Mouse (Mus musculus) layer of hippocampus, postnatal 10 days (tissue): ENCODE results near the gene Col9a2. TPM values are rescaled to one million over a fixed set of nuclear protein-coding genes. Genes with fewer than 3 reads are reported as not detected.
A peak's percentile ranks its signal among the peaks of the same experiment; 100 is the strongest.
"Not testable (repeated sequence)": the region's sequence is repeated elsewhere in the genome, so short reads cannot be mapped to it uniquely, and the experiment has no call there.

Experiments used
- DNase-seq, 2 experiments: peaks; one replicate each; pipeline ENCODE4 v3.0.0; 2021; ENCODE audit warnings: low spot score in 2 of 2
- total RNA-seq, 2 experiments: library from RNA; stranded (reverse); gene quantifications; 2 replicates each; pipeline ENCODE4 v1.2.3; 2021

The Col9a2 gene
- total RNA-seq, 2 experiments from 2014 or later, result 8.7 to 11.4 TPM

DNA sequence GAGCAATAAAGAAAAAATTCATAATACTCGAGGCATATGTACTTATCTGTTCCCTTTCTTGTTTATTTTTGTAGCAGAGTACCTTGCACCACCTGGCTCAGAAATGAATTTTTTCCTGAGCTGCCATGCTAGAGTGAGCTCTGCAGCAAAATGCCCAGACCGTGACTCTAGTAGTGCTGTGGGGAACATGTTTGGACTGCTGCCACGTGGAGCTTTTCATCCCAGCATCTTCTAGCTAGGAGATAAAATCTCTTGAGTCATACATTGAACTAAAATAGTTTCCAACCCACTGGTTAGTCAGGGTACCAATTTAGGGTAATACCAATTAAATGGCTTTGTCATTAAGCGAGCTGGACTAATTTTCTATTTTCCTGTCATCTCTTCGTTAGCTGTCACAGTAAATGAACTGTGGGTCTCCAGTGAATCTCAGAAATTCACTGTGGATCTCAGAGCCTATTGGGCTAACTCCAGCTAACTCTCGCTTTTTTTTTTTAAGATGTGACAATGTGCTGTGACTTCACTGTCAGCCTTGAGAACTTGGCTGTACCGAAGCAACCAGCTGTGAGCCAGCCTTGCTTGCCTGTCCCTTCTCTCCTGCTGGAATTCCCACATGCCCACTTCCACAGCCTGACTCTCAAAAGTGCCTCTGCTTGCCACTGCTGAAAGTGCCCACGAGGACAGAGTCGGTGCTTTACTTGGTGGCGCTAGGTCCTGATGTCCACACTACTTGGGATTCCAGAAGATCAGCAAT is 19.0 kb upstream of the Col9a2 start:
- DNase-seq, result no peak

DNA sequence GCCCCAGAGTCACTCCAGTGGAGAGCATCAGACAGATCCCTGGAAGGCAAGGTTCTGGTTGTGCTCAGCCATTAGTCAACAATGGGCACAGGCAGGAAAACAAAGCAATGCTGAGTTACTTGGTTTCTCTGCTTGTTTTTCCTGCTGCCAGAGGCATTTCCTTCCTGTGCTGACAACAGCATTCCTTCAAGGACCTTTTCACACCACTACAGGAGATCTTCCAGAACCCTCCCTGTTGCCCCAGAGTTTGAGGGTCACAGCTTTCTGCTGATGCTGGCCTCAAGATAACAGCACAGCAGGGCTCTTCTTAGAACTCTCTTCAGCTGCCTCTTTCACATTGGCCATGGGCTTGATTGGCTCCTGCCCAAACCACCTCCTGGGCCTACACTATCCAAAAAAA is 17.3 kb upstream of the Col9a2 start:
- no peak for DNase-seq

DNA sequence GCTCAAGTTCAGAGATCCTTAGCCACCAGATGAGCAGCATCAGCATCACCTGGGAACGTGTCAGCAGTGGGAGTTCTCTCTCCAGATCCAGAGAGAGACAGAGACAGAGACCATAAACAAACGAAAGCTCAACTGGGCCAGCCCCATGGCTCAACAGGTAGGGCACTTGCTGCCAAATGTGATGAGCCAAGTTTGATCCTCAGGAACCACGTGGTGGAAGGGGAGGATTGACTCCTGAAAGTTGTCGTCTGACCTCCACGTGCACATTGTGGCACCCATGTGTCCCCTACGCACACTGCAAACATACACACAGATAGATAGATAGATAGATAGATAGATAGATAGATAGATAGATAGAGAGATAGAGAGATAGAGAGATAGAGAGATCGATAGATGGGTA is 15.7 kb upstream of the Col9a2 start:
- no peak for DNase-seq

DNA sequence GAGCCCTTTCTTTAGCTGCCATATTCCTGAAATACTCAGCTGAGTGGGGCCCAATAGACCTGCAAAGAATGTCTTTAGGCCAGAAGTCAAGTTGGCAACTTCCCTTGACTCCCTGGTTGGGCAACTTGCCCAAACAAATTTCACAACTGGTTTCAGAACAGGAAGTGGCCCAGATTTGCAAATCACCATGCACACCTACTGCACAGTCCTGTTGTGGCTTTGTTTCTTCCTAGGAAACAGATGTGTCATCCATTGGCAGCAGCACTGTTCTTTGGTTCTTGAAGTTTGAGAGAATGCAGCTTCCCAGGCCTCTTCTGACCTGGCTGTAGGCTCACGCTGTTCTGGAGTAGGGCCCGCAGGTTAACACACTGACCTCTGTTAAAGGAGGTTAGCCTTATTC is 15.2 kb upstream of the Col9a2 start:
- DNase-seq, result no peak

DNA sequence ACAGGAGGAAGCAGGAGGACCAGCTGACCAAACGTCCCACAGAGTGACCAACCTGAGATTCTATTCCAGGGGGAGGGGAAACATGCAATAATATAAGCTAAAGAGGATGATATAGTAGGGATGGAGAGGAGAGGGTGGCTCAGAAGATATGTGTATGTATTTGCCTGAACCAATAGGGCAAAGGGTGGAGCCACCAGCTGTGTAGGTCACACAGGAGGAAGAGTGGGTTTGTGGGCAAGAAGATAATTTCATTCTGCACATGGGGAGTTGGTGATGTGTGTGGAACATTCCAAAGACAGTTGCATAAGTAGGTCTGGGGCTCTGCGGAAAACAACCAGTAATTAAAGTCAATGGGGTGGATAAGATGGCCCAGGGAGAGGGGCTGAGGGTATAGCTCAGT is 13.5 kb upstream of the Col9a2 start:
- no peak for DNase-seq

DNA sequence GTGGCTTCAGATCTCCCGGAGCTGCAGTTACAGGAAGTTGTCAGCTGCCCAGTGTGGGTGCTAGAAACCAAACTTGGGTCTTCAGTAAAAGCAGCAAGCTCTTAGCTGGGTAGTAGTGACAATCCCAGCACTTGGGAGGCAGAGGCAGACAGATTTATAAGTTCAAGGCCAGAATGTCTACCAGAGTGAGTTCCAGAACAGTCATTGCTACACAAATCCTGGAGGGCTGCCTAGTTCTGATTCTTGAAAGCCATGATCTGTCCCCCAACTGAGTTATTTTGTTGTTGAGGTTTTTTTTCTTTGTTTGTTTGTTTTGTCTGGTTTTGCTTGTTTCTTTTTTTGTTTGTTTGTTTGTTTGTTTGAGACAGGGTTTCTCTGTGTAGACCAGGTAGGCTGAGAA is 11.0 kb upstream of the Col9a2 start:
- no peak for DNase-seq

DNA sequence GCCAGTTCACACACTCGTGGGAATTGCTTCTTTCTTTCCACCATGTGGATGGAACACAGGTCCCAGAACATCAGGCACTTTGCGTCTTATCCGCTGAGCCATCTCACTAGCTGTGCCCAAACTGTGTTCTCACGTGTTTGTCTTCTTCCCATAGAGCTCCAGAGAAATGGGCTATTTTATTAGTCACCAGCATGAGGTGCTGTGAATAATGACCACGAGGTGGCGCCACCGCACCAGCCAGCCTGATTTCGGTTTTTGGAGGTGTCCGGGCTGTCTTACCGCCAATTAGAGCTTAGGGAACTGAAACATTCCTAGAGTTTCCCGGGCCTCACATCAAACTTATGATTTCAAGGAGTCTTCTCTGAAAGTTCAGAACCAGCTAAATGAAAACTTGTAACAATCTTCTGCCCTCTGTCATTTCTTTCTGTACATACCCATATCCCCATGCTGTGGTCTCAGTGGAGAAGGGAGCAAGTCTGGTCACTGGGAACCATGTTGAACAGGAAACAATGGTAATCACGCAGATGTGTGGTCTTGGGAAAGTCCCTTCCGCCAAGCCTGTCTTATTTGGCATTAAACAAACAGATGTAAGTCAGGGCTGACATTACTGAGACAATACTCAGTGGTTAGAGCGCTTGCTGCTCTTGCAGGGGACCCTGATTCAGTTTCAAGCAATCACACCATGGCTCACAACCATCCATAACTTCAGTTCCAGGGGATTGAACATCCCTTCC is 10.4 kb upstream of the Col9a2 start:
- DNase-seq, result peak; percentile 74

DNA sequence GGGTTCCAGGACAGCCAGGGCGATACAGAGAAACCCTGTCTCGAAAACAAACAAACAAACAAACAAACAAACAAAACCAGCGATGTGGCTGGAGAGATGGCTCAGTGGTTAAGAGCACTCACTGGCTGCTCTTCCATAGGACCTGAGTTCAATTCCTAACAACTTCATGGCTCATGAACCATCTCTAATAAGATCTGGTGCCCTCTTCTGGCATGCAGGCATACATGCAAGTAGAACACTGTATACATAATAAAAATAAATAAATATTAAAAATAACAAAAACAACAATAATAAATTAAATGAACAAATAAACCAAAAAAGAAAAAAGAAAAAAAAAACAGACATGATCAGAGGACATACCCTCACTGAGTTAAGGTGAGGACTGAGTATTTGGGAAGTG is 9.6 kb upstream of the Col9a2 start:
- DNase-seq, result no peak

DNA sequence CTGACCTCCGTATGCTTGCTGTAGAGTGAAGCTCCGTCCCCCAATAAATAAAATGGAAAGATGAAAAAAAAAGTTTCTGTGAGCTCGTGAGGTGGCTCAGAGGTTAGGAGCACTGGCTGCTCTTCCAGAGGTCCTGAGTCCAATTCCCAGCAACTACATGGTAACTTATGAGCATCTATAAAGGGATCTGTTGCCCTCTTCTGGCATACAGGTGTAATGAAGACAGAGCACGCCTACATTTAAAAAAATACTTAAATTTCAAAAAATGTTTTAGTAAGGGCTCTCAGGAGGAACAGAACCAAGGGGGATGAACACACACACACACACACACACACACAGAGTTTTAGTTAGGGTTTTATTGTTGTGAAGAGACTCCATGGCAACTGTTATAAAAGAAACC is 7.7 kb upstream of the Col9a2 start:
- no peak for DNase-seq

DNA sequence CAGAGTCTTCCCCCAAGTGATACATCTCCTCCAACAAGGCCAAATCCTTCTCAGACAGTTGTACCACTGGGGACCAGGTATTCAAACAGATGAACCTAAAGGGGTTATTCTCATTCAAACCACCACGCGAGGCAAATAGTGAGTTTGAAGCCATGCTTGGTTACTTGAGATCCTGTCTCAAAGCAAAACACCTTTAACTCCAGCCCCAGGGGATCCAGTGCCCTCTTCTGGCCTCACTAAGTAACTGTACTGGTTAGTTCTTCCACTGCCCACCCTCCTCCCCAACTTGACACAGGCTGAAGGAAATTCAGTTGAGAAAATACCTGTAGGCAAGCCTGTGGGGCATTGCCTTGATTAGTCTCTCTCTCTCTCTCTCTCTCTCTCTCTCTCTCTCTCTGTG is 6.2 kb upstream of the Col9a2 start:
- DNase-seq, result no peak

DNA sequence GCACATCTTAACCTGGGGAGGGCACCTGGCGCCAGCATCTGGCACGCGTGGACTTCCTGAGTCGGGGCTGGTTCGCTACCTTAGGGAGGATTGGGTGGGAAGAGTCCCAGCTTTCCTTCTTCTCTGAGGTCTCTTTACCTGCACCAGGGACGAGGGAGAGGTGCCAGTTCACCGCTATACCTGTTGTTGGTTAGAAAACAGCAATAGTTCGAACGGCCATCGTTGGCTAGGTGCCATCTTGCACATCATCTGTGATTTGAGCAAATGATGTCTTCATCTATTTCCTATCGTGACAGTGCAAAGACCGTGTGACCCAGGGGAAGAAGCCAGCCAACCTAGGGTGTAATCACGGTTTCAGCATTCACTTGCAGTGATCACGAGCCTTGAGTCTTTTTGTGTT is 1.1 kb downstream of the Col9a2 start:
- DNase-seq, result no peak

DNA sequence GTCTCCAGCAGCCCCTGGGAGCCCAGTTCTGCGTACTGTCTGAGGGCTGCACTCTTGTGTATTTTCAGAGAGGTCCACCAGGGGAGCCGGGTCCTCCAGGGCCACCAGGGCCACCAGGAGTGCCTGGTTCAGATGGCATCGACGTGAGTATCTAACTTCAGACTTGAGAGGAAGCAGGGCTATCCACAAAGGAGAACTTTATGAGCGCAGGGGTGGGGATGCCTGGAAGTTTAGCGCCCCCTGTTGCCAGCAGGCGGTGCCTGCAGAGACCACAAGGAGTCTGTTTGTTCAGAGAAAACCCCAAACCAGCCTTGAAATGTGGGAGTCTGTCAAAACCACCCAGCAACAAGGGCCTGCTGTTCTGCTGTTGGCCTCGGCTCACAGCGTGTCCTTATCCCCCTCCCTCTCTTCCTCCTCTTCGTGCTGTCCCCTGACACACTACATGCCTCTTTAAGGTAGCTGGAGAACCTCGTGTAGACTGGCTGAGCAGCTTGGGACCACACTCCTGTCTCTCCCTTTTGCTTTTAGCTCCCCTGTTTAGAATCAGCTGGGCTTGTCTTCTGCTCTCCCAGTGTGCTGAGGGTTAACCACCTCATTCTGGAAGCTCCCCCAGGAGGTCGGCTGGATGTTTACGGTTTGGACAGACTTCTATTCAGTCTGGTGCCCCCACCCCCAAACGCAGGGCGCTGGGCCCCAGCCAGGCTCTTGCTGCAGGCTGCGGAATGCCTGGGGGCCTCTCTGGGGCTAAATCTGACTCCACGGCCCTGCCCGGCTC is 1.9 kb downstream of the Col9a2 start:
- DNase-seq, result peak; percentile 80 to 84

DNA sequence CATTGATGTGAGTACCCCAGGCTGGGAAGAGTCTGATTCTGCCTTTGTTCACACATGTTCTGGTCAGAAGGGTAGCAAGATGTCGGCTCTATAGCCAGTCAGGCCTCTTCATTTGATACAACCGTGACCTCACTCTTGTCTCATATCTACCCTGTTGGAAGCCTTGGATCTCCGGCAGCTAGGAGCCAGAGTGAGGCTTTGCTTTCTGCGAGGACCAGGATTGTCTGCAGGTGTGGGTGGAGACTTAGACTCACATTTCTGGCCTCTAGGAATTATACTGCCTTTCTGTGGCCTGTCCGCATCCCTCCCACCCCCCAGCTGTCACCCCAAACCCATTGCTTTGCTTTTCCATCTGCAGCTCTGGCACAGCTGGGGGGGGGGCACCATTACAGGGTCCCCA is 3.3 kb downstream of the Col9a2 start:
- no peak for DNase-seq

DNA sequence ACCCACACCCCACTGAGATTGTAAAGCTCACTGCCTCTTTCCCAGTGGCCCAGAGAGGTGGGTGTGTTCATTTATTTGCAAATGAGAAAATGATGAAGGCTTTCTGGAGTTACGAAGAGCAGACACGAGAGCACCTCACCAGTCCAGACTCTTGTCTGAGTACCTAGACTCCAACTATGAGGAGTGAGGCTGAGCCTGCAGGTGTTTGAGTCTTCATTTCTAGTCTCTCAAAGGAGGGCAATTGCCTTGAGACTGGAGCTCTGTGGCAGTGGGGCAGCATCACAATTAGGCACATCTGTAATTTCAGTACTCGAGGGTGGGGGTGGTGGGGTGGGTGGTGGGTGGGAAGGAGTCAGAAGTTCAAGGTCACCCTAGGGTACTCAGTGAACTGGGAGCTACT is 3.8 kb downstream of the Col9a2 start:
- no peak for DNase-seq

DNA sequence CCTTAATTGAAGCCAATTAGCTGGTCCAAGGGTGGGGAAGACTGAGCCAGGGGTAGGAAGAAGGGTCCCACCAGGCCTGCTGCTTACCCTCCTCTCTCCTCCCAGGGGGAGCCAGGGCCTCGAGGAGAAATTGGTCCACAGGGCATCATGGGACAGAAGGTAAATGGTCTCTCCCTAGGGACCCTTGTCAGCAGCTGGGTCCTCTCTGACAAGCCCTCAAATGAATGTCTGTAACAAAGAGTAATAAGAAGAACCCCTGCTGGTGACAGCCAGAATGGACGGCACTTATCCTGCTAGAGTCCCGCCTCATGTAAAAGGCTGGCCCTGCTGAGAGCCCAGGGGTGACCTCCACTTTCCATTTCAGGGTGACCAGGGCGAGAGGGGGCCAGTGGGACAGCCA is 12.7 kb downstream of the Col9a2 start:
- no peak for DNase-seq

DNA sequence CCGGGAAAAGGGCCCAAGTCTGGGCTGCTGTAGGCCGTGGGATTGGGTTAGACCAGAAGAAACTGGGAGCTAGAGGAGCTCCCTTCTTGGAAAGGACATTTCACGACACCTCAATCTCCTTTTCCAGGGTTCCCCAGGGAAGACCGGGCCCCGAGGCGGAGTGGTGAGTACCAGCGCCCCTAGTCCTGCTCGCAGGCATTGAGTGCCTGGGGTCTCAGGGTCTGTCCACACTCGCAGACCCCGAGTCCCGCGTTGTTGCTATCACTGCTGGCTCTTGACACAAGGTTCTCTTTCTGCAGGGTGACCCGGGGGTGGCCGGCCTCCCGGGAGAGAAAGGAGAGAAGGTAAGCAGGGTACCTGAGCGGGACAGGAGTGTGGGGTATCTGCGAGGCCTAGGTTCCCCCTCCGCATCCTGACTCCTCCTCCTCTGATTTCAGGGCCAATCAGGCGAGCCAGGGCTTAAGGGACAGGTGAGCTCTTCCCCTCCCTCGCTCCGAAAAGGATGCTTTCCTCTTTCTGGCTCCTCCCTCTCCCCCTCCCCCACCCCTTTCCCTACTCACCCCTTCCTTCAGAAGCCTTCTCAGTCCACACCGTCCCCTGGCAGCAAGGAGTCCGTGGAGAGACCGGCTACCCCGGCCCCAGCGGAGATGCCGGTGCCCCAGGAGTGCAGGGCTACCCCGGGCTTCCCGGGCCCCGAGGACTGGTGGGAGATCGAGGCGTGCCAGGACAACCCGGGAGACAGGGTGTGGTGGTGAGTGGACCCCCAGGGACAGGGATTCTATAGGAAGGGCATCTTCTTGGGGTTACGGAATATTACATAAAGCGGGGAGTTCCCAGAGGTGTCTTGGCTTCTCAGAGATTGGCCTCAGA is 13.5 kb downstream of the Col9a2 start:
- no peak for DNase-seq

DNA sequence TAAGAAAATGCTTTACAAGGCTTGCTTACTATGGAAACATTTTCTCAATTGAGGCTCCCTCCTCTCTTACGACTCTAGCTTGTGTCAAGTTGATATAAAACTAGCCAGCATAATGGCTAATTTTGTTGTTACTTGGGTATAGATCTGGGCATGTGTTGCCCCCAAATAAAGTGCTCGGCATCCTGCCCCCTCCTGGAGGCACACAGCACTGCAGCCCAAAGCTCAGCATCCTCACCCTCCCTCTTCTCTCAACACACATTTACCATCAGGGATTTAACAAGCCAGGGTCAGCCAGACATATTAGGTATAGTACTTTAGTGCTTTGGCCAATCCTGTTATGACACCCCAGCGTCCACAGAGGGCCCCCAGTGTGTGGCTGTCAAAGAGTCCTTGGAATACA is 17.2 kb downstream of the Col9a2 start:
- peak; percentile 40 to 43 for DNase-seq

DNA sequence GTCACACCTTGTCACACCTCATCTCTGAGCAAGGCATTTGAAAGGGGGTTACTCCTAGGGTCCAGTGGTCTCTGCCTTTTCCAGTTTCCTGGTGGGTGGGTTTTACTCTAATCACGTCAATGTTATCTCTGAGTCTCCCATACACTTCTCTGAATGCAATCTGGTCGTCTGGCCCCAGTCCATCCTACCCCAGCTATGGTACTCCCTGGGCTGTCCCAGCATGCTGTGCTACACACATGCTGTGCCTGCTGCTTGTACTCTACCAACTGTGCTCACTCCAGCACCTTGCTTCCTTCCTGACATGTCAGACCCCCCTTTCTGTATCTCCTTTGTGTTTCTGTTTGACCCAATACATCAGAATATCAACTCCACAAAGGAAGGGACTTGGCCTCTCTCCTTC is 17.8 kb downstream of the Col9a2 start:
- peak; percentile 42 to 45 for DNase-seq

DNA sequence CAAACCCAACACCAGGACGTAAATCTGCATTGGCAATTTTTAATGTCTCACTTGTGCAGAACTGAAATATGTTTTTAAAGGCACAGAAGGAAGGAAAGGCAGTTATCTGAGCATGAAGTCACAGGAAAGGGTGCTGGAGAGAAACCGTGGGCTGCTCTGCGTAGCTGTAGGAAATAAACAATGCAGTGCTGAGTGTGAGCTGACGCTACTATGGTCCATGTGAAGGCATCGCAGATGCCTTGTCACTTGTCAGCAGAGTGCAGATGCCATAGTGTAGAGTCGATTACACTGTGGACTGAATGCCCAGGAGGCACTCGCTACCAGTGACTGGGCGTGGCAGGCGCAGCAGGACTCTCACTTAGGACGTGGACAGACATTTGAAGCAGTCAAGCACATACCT is 20.0 kb downstream of the Col9a2 start:
- not testable (repeated sequence) for DNase-seq

DNA sequence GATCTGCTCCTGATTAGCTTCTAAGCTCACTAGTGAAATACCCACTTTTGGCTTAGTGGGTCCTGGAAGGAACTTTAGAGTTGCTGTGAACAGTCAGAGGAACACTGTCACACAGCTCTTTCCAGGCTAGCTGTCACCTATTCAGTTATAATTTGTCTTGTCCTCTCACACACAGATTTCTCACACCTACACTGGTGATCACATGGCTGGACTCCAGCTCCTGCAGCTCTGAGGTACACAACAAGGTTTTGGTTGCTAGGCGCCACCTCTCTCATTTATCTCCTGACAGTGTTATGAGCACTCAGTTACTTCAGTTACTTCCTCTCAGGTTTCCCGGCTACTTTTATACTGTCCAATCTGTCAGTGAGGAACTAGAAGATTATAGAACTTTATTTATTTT is 26.2 kb downstream of the Col9a2 start:
- no peak for DNase-seq

DNA sequence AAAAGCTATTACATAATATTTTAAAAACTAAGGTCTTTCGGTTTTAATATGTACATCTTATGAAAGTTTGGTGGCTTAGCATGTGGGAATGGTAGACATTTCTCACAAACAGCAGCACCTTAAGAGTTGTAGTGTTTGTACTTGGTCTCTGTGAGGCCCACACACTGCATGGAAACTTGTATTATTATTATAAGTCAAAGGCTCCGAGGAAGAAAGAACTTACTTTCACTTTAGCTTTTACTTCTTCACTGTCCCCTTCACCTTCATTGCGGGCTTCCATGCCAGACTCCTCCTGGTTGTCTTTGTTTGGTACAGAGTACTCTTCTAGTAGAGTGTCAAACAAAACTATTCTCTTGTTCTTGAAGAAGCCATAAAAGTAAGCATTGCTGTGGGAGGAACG is 35.1 kb downstream of the Col9a2 start:
- DNase-seq, result no peak
